Mouse (Mus musculus): ENCODE results near the gene Msi2.

DNA sequence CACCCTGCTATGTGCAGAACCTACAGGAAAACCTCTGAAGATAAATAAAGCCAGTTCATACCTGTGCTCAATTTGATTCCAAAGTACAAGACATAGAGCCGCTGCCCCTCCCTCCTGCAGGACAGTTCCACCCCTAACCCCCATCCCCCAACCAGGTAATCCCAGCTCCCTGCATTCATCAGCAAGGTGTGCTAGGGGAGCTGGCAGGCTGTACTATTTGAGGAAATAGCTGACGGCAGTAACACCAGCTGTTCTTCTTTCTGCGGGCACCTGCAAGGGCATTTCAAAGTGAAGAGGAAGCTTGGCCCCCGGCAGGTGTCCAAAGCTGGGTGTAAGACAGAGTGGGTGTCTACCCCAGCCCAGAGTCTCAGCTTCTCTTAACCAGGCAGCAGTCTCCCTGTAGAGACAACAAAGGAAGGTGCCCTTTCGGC, 314.1 kb downstream of the Msi2 start:
- TF ChIP-seq POLR2A (IDR thresholded peaks at IDR 0.05; ENCODE audit: extremely low read depth, insufficient read depth, low read length) (no peak), CTCF (IDR thresholded peaks at IDR 0.05; ENCODE audit: low read depth, low read length) (no peak)
